Mouse (Mus musculus) limb, embryonic 15.5 days (tissue): Measurements from ENCODE around the gene Trpc4ap. TPM values are rescaled to one million over a fixed set of nuclear protein-coding genes. Genes with fewer than 3 reads are reported as not detected.
A peak's percentile ranks its signal among the peaks of the same experiment; 100 is the strongest.
"Not testable (repeated sequence)": the region's sequence is repeated elsewhere in the genome, so short reads cannot be mapped to it uniquely, and the experiment has no call there.

ENCODE experiments used
- ATAC-seq: fragments of 200-750 bp; cut with Nextera tagmentation; 2 replicates; pipeline ENCODE4 v1.8.0; 2017; ENCODE audit warnings: low read depth, moderate TSS enrichment; ENCODE audit not compliant: insufficient number of reproducible peaks, low FRiP score, low TSS enrichment
- H3K27ac ChIP-seq: fragments of 300-500 bp; sonication (generic); 2 replicates; pipeline ENCODE4 v1.5.1; 2015; ENCODE audit warnings: moderate library complexity, mild to moderate bottlenecking, inconsistent platforms
- H3K27me3 ChIP-seq: fragments of 300-500 bp; sonication (generic); 2 replicates; pipeline ENCODE4 v1.6.1; 2015; ENCODE audit warnings: inconsistent platforms
- H3K36me3 ChIP-seq: fragments of 300-500 bp; sonication (generic); 2 replicates; pipeline ENCODE4 v1.6.1; 2015; ENCODE audit warnings: inconsistent platforms
- H3K4me1 ChIP-seq: fragments of 300-500 bp; sonication (generic); 2 replicates; pipeline ENCODE4 v1.6.1; 2015; ENCODE audit warnings: inconsistent platforms
- H3K4me2 ChIP-seq: fragments of 300-500 bp; sonication (generic); 2 replicates; pipeline ENCODE4 v1.6.1; 2015; ENCODE audit warnings: mild to moderate bottlenecking, inconsistent platforms
- H3K4me3 ChIP-seq: fragments of 300-500 bp; sonication (generic); 2 replicates; pipeline ENCODE4 v1.5.1; 2015; ENCODE audit warnings: mild to moderate bottlenecking, inconsistent platforms
- H3K9ac ChIP-seq: fragments of 300-500 bp; sonication (generic); 2 replicates; pipeline ENCODE4 v1.6.1; 2015; ENCODE audit warnings: inconsistent platforms
- H3K9me3 ChIP-seq: fragments of 300-500 bp; sonication (generic); 2 replicates; pipeline ENCODE4 v1.6.1; 2016; ENCODE audit warnings: inconsistent platforms
- WGBS: fragments of 180-500 bp; shearing (Covaris S2); methylation state at CpG from one replicate; pipeline ENCODE4 v1.1.7; 2015; 5-methylcytosine and 5-hydroxymethylcytosine counted together
- polyA plus RNA-seq: library from polyadenylated mRNA; unstranded; fragments of >200 nt; fragmentation: Nextera tagmentation; extraction: Ambion mirVana; gene quantifications from 2 replicates; pipeline ENCODE4 v1.2.1, GENCODE M21; 2015

Trpc4ap gene
- polyA plus RNA-seq, result 124 and 141 TPM in 2 replicates

DNA sequence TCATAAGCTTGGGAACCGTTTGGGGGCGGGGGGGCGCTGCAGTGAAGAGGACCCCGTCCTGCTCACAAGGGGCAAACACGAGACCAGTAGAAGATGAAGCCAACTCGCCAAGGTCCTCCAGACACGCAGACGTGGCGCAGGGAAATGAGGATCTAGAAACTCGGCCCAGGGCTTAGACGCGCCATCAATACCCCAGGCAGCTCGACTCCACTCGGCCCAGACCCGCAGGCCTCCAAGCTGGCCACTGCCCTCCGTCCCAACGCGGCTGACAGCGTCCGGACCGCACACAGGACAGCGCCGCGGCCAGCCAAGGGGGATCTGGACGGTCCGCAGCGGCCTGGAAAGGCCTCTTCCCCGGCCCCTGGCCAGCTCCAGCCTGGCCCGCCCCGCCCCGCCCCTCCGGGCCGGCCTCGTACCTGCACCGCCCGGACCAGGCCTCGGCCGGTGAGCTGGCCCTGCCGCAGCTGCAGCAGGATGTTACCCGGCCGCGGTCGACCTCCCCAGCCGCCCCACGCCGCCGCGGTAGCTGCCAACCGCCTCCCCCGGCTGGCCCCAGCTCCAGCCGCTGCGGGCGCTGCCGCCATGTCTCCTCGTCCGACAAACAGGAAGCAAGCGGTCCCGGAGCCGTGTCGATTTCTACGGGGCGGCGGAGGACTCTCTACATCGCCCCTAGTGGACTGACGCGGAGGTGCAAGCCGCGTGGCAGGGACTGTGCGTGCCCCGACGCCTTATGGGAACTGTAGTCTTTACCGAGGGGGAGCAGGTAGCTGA is at the start of gene Trpc4ap:
Gene Trpc4ap, minus strand, starts transcription at position 662 of the 771 bp plus-strand sequence.
- WGBS, result under 1% methylated on average over 66 of the region's 72 CpGs
- H3K4me3 ChIP-seq, result peak within 1 kb of the TSS; percentile 98
- no peaks in the 10 kb centered on the region for H3K9me3 ChIP-seq
- H3K4me2 ChIP-seq, result peak within 1 kb of the TSS; percentile 64
- no peaks in the 10 kb centered on the region for H3K36me3 ChIP-seq
- H3K4me1 ChIP-seq, result peaks cover 18% of the 10 kb centered on the region
- H3K27ac ChIP-seq, result peak within 1 kb of the TSS; percentile 93
- peak; percentile 97 for ATAC-seq
- H3K27me3 ChIP-seq, result no peaks in the 10 kb centered on the region
- H3K9ac ChIP-seq, result peak within 1 kb of the TSS; percentile 96

GRCm38 (mm10) chr2:155737803-155738202 is 45.6 kb upstream of the Trpc4ap start:
- no peak overlapping the region for H3K9ac ChIP-seq
- H3K9me3 ChIP-seq, result no peaks in the 10 kb centered on the region
- no peaks in the 10 kb centered on the region for H3K27me3 ChIP-seq
- 75% methylated on average over 9 of the region's 9 CpGs for WGBS
- H3K4me1 ChIP-seq, result peaks cover 1% of the 10 kb centered on the region
- no peak for ATAC-seq
- H3K4me3 ChIP-seq, result no peak overlapping the region
- no peak overlapping the region for H3K27ac ChIP-seq
- no peaks in the 10 kb centered on the region for H3K36me3 ChIP-seq
- H3K4me2 ChIP-seq, result no peak overlapping the region

- WGBS, result 77% methylated on average over 6 of the region's 6 CpGs
- no peaks in the 10 kb centered on the region for H3K9me3 ChIP-seq
- no peak overlapping the region for H3K4me3 ChIP-seq
- no peak overlapping the region for H3K4me2 ChIP-seq
- H3K27ac ChIP-seq, result no peak overlapping the region
- no peak overlapping the region for H3K9ac ChIP-seq
- H3K36me3 ChIP-seq, result no peaks in the 10 kb centered on the region
- ATAC-seq, result no peak
- H3K4me1 ChIP-seq, result no peaks in the 10 kb centered on the region
- H3K27me3 ChIP-seq, result no peaks in the 10 kb centered on the region
These were observed 44.8 kb upstream of the Trpc4ap start for GRCm38 (mm10) chr2:155736936-155737335.

GRCm38 (mm10) chr2:155735766-155736165 is 43.6 kb upstream of the Trpc4ap start, which contains the start of gene Gm17581:
Gene Gm17581 (minus strand): TSS chr2:155735866.
- H3K27ac ChIP-seq, H3K9ac ChIP-seq, ATAC-seq, H3K4me1 ChIP-seq, H3K36me3 ChIP-seq, H3K4me2 ChIP-seq, H3K27me3 ChIP-seq, H3K4me3 ChIP-seq, H3K9me3 ChIP-seq: not testable (repeated sequence)
- 83% methylated on average over 5 of the region's 5 CpGs for WGBS

- Histone ChIP-seq H3K4me2 (no peak overlapping the region), H3K9ac (no peak overlapping the region), H3K27me3 (no peaks in the 10 kb centered on the region), H3K4me3 (no peak overlapping the region), H3K27ac (no peak overlapping the region), H3K36me3 (no peaks in the 10 kb centered on the region), H3K9me3 (no peaks in the 10 kb centered on the region), H3K4me1 (no peaks in the 10 kb centered on the region)
- WGBS, result 70% methylated on average over 5 of the region's 5 CpGs
- ATAC-seq, result no peak
These were observed 42.9 kb upstream of the Trpc4ap start for GRCm38 (mm10) chr2:155735080-155735479.

DNA sequence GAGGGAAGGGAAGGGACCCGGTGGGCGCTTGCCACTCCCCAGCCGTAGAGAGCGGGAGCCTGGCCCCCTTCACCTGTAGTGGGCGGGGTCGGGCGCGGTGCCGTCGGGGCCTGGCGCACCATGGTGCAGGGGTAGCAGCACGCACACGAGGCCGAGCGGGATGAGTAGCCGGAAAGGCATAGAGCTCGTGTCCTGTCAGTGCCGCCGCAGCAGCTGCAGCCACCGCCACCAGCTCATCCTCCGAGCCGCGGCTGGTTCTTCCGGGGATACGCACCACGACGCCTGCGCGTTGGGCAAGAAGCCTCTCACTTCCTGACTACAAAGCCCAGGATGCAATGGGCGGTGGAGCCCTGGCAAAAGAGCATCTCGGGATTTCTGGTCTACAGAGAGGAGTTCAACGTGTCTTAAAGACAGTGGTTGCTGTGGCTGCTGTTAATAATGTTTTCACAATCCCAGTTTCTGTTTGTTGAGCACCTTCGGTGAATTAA is 37.0 kb upstream of the Trpc4ap start, which contains the start of gene Edem2:
Gene Edem2, minus strand, starts transcription at position 318 of the 488 bp plus-strand sequence.
- no peaks in the 10 kb centered on the region for H3K9me3 ChIP-seq
- peaks cover 6% of the 10 kb centered on the region; the same call in 1 of the 2 replicates for H3K36me3 ChIP-seq
- H3K9ac ChIP-seq, result peak within 1 kb of the TSS; percentile 51
- no peaks in the 10 kb centered on the region for H3K27me3 ChIP-seq
- peak within 1 kb of the TSS; percentile 93 for H3K4me3 ChIP-seq
- ATAC-seq, result peak; percentile 87
- peak within 1 kb of the TSS; percentile 82 for H3K4me2 ChIP-seq
- peaks cover 12% of the 10 kb centered on the region for H3K4me1 ChIP-seq
- WGBS, result under 1% methylated on average over 33 of the region's 33 CpGs
- no peak within 1 kb of the TSS for H3K27ac ChIP-seq

- no peak for ATAC-seq
- Histone ChIP-seq H3K4me3 (peak overlapping the region; percentile 93), H3K9me3 (no peaks in the 10 kb centered on the region)
These were observed 36.6 kb upstream of the Trpc4ap start for GRCm38 (mm10) chr2:155728742-155729141.

GRCm38 (mm10) chr2:155727764-155728395 is 35.7 kb upstream of the Trpc4ap start:
- H3K4me1 ChIP-seq, result peaks cover 12% of the 10 kb centered on the region
- H3K4me2 ChIP-seq, result no peak overlapping the region
- no peak for ATAC-seq
- H3K27ac ChIP-seq, result no peak overlapping the region
- H3K4me3 ChIP-seq, result no peak overlapping the region
- H3K9me3 ChIP-seq, result no peaks in the 10 kb centered on the region
- peaks cover 10% of the 10 kb centered on the region; the same call in 1 of the 2 replicates for H3K36me3 ChIP-seq
- H3K27me3 ChIP-seq, result no peaks in the 10 kb centered on the region
- WGBS, result 61% methylated on average over 7 of the region's 7 CpGs
- no peak overlapping the region for H3K9ac ChIP-seq

More at GRCm38 (mm10) chr2:155728742-155729141, 36.6 kb upstream of the Trpc4ap start:
- Histone ChIP-seq H3K36me3 (peaks cover 8% of the 10 kb centered on the region; the same call in 1 of the 2 replicates), H3K4me2 (peak overlapping the region; percentile 82), H3K27me3 (no peaks in the 10 kb centered on the region), H3K9ac (peak overlapping the region; percentile 51), H3K4me1 (peaks cover 12% of the 10 kb centered on the region), H3K27ac (no peak overlapping the region)
- 6% methylated on average over 15 of the region's 15 CpGs for whole genome bisulfite sequencing

DNA sequence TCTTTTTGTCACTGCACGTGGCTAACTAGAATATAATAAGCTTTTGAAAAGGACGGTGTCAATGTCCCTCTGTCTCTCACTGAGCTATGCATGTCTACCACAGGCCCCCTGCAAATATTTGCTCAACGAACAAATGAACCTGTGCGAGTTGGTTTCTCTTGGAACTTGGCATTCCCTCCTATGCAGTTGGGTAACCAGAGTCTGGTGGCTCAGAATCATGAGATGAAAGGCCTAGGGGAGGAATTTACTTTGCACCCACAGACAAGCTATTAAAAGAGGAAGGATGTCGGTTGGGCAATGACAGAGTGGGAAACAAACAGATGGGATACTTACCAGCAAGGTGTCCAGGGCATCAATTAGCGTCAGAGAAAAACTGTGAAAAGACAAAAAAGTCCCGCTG is 34.1 kb upstream of the Trpc4ap start:
- 82% methylated on average over 7 of the region's 7 CpGs for WGBS
- H3K4me3 ChIP-seq, result no peak overlapping the region
- H3K9me3 ChIP-seq, result no peaks in the 10 kb centered on the region
- no peaks in the 10 kb centered on the region for H3K27me3 ChIP-seq
- no peak for ATAC-seq
- no peak overlapping the region for H3K27ac ChIP-seq
- H3K4me2 ChIP-seq, result no peak overlapping the region
- H3K9ac ChIP-seq, result no peak overlapping the region
- peaks cover 12% of the 10 kb centered on the region for H3K4me1 ChIP-seq
- H3K36me3 ChIP-seq, result peaks cover 19% of the 10 kb centered on the region

DNA sequence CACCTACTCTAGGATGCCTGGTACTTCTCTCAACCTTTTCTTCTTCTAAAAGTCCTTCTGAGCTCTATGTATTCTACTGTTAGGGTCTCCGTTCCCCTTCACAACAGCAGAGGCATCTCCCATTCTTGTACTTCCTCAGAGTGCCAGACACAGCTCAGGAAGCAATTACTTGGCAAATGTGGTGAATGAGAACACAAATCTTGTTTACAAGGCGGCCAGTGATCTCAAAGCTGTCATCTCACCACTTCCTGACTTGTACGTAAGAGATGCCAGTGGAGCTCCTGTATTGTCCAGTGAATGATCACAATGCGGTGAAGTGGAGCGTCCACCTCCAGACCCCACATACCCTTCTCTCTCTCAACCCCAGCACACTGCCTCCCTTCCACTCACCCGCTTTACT is 32.3 kb upstream of the Trpc4ap start:
- Histone ChIP-seq H3K27me3 (no peaks in the 10 kb centered on the region), H3K9me3 (no peaks in the 10 kb centered on the region), H3K27ac (no peak overlapping the region), H3K9ac (no peak overlapping the region), H3K4me1 (peaks cover 12% of the 10 kb centered on the region), H3K36me3 (peaks cover 27% of the 10 kb centered on the region), H3K4me2 (no peak overlapping the region), H3K4me3 (no peak overlapping the region)
- no peak for ATAC-seq
- 85% methylated on average over 6 of the region's 6 CpGs for WGBS

- H3K4me2 ChIP-seq, result no peak overlapping the region
- H3K9me3 ChIP-seq, result no peaks in the 10 kb centered on the region
- H3K27ac ChIP-seq, result no peak overlapping the region
- peaks cover 11% of the 10 kb centered on the region for H3K4me1 ChIP-seq
- H3K9ac ChIP-seq, result no peak overlapping the region
- WGBS, result 67% methylated on average over 5 of the region's 5 CpGs
- H3K36me3 ChIP-seq, result peaks cover 31% of the 10 kb centered on the region
- no peaks in the 10 kb centered on the region for H3K27me3 ChIP-seq
- no peak for ATAC-seq
- no peak overlapping the region for H3K4me3 ChIP-seq
These were observed 31.9 kb upstream of the Trpc4ap start for GRCm38 (mm10) chr2:155724036-155724435.

DNA sequence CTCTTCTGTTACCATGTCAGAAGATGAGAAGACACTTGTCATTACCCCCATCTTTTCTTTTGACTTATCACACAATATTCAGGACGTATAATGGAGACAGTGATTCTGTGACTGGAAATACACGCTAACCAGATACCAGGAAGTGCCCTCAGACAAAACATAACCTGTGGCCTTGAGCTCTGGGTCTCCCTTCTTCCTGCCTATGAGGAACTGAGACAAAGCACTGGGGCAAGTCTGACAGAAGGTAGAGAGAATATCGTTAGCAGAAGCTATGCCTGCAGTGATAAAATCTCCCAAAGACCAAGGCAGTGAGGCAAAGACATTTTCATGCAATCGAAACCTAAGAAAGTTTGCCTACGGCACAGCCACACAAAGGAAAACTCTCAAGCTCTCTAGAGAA is 28.4 kb upstream of the Trpc4ap start:
- Histone ChIP-seq H3K27ac (no peak overlapping the region), H3K4me1 (no peaks in the 10 kb centered on the region), H3K4me2 (no peak overlapping the region), H3K27me3 (no peaks in the 10 kb centered on the region), H3K9me3 (no peaks in the 10 kb centered on the region), H3K9ac (no peak overlapping the region), H3K4me3 (no peak overlapping the region), H3K36me3 (peaks cover 44% of the 10 kb centered on the region)
- no peak for ATAC-seq
- 90% methylated on average over 5 of the region's 5 CpGs for WGBS
